Mouse (Mus musculus) neutrophil, adult 5-6 weeks (primary cell): ENCODE data around the gene Anks6. TPM values are rescaled to one million over a fixed set of nuclear protein-coding genes. Genes with fewer than 3 reads are reported as not detected.
"Not testable (repeated sequence)": the region's sequence is repeated elsewhere in the genome, so short reads cannot be mapped to it uniquely, and the experiment has no call there.

Experiments used
- ATAC-seq: fragments of 151-379, 151-347 bp; 2 replicates; pipeline ENCODE4 v1.8.0; 2017; ENCODE audit warnings: mild to moderate bottlenecking, moderate TSS enrichment; ENCODE audit not compliant: insufficient number of reproducible peaks, poor library complexity, low FRiP score, severe bottlenecking; ENCODE audit errors: extremely low read depth
- total RNA-seq: library from RNA; stranded (forward); fragments of 200-1000 nt; gene quantifications from 2 replicates; pipeline ENCODE4 v1.2.3, GENCODE M21; 2017

Gene Anks6
- not detected in 2 replicates for total RNA-seq

DNA sequence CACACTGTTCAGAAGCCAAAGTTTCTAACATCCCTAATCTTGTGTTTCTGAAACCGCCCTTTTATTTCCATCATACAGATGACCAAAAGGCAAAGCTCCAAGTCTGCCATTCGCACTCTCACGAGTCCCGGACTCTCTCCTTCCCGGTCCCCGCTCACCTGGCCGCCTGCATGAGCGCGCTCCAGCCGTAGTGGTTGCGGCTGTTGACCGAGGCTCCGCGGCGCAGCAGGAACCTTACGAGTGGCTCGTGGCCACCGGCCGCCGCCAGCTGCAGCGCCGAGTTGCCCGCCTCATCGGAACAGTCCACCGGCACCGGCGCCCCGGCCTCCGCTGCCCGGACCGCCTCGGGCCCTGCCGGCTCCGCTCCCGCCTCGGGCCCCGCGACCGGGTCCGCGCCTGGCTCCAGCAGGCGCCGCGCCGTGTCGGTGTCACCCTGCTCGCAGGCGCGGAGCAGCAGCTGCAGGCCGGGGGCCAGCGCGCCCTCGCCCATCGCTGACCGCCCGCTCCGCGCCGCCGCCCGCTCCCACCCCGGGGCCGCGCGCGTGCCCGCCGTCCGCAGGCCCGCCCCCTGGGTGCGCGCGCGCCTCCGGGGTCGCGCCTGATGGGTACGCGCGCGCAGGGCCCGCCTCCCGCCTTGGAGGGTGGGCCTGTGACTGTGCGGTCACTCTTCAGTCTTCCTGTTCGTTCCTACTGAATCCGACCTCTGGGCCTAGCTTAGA is at the start of gene Anks6:
Anks6 (minus strand) TSS at position 637 of the 719 bp plus-strand sequence.
- ATAC-seq: no peak

DNA sequence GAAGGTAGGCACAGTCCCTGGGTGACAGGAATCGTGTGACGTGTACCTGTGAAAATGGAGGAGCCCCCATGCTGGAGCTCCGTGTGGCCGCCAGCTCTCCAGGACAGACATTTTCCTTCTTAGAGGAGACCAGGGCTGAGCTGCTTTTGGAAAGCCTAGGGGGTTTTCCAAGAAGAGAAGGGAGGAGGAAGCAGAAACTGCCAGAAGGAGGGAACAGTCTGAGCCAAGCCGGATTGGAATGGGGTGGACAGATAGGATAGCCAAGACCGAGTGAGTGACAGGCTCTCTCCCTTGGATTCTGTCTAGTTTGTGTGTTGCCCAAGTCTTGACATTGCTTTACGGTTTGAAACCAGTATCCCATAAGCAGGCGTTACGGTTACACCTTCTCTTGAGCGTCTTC is 46.3 kb upstream of the Anks6 start:
- no peak for ATAC-seq

DNA sequence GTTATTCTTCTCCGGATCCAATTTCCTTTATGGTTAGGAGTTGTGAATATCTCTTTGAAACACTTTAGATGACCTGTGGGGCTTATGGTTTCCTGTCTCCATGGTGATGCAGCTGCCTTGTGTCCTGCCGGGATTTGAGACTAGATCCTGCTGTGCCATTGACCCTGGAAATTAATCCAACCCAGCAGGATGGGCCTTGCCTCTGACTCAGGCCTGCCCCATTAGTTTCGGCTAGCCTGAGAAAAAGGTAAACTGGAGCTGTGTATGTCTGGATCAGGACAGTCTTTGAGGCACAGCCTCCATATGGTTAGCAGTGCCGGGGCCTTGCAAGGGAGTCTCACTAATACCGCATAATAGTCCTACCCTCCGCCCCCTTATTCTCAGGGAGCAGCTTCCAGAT is 36.4 kb upstream of the Anks6 start:
- ATAC-seq: no peak

DNA sequence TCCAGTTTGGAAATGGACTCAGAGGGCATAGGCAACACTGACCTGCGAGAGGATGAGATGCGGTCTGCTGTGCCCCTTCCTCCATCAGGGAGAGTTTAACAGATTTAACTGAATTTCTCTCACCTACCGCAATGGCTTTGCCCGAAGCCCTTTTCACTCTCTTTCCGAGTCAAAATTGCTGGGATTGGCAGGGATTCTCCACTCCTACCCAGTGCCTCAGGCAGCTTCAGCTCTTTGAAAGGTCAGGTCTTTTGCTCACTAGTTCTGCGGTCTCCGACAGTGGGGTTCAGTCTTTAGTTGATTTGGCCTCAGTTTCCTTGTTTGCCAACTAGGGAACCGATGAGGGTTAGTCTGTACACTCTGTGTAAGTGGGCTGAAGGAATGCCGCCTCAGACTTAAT is 35.9 kb upstream of the Anks6 start:
- ATAC-seq: no peak

DNA sequence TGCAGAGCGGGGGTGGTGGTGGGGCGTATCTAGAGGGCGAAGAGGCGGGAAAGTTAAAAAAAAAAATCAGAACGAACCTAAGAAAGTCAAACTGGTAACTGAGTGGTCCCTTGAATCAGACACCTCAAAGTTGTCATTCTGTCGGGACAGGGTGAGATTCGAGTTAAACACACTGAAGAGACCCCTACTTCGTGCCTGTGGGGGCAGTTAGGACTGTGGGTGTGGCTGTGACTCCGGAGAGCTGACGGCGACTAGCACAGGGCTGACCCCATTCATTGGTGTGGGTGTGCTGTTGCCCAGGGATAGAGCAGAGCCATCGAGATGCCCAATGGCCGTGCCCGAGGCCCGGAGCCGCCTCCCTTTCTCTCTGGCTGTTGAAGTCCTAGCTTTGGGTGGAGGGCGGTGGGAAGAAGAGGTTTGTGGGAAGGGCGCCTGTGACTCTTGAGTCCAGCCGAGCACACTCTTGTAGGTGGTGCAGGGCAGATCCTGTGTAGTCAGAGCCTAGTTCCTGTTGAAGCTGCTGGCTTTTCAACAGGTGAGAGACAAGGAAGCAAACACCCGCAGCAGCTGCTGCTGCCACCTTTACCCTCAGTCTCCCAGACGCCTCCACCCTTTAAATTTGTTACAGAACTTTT is 35.3 kb upstream of the Anks6 start:
- no peak for ATAC-seq

DNA sequence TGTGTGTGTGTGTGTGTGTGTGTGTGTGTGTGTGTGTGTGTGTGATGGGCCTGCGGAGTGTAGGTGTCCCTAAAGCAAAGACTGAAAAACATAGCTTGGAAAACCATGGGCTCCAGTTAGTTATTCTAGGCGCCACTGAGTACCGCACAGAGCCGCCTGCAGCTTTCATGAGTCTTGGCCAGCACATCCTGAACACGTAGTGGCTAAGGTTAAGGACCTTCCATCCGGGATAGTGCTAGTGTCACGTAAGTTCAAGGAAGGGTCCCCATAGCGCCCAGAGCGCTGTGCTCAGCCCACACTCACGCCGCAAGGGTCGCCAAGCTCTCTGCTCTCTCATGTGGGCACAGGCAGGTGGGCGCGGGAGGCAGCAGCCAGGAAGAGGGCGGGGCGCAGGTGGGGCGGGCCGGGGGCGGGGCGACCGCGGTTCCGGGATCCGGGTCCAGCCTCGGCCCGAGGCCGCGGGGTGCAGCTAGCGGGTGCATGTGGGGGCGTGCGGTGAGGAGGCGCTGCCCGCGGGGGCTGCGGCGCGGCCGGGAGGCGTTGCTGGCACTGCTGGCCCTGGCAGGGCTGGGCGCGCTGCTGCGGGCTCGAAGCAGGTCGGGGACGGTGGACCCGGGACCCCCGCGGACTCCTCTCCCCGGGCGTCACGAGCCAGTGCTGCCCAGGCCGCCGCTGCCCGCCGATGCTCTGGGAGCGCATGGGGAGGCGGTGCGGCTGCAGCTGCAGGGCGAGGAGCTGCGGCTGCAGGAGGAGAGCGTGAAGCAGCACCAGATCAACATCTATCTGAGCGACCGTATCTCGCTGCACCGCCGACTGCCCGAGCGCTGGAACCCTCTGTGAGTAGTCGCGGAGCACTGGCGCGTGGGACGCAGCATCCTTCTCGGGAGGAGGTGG is 34.5 kb upstream of the Anks6 start, which contains the start of gene Galnt12:
Galnt12 (plus strand) TSS at position 417 of the 894 bp plus-strand sequence.
- peak; percentile 49; the same call in 1 of the 2 replicates for ATAC-seq

DNA sequence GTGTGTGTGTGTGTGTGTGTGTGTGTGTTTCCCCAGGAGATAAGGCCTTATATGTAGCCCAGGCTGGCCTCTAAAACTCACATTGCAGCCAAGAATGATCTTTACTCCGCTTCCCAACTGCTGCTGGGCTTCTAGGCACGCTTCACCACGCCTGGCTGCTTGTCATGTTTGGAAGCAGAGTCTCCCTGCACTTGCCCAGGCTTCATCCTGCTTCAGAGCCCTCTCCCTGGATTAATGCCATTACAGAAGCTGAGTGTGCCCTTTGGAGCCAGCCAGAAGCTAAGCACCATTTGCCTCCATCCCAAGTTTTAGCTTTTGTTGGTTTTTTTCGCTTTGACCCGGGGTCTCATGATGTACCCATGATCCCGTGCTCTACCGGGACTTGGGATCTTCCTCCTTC is 31.4 kb upstream of the Anks6 start:
- no peak for ATAC-seq

DNA sequence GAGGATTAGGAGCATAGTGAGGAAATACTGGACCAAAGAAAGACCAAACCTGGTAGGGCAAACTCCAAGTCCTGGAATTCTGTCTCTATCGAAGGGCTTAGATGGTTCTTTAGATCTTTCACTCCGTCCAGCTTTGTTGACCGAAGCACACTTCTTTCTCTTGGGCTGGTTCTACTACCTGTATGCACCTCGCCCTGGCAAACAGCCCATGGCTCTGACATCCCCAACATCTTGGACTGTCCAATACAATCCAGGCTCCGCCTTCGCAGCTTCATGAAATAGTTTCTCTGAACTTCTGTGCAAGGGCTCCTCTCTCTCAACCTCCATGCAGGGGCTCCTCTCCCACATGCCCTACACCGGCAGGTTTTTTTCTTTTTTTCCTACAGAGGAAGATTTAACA is 26.6 kb upstream of the Anks6 start:
- ATAC-seq: no peak

DNA sequence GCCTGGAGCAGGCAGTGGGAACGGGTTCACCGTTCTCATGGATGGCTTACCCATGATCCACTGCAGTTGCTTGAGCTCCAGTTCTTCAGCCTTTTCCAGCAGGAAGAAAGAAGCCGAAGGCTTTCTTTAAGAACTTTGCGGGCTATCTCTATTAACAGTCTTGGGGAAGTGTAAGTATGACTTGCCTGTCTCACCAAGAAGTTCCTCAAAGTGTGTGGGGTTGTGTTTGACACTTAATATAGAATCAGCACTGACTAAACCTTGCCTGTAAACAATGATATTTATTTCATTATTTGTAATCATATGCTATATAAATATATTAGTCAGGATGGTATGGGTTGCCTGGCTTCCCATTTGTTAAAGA is 23.4 kb upstream of the Anks6 start:
- no peak for ATAC-seq

DNA sequence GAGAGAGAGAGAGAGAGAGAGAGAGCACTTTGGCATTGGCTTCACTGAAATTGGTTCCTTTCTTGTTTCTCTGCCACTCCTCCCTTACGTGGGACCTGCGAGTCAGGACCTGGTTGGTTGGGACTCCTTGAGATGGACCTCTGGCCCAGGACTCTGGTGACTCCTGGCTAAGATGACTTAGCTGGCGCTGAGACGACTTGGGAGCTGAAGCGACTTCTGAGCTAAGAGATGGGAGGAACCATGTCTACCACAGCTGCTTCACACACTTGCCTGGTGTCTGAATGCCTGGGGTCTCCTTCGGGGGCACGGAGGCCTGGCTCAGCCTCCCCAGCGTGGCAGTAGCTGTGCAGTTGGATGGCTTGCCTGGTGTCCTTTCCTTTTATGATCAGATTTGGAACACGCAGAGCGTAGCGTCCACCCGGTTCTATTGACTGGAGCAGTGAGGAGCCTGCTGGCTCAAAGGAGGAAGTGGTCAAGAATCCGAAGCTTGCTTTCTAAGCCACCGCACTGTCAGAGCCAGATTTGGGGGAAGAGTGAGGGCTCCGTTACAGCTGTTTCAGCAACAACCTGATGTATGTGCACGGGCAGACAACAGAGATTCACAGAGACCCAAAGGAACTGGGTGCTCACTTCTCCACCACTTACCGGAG is 22.9 kb upstream of the Anks6 start:
- ATAC-seq: no peak

DNA sequence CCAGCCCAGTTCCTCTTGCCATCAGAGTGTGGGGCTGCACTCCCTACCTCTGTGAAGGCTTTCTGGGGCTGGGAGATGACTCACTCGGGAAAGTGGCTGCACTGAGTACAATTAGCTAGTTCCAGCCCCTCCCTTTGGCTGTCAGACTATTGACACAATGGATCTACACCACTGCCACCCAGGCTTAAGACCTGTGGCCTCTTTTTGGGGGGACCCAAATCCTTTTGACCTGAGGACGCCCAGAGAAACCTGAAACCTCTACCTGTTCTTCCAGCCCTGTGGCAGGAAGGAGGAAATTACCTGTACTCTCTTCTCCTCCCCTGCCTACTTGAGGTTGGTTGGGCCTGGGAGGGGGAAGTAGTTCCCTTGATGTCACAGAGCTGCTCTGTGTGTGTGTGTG is 17.8 kb upstream of the Anks6 start:
- no peak for ATAC-seq

DNA sequence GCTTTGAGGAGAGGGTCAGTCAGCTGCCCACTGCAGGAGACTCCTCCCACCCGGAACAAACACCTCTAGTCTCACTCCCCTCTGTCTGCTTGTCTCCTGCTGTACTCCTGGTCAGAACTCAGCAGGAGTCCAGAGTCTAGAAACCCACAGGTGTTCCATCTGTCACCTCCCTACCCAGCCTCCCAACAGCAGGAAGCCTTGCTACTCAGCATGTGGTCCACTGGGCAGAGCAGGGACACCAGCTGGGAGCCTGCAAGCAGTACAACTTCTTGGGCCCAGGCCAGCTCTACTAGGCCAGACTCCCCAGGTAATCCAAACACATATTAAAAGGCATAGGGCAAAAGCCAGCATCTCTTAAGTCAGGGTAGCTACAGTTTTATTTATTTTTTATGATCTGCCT is 3.7 kb upstream of the Anks6 start:
- no peak for ATAC-seq

DNA sequence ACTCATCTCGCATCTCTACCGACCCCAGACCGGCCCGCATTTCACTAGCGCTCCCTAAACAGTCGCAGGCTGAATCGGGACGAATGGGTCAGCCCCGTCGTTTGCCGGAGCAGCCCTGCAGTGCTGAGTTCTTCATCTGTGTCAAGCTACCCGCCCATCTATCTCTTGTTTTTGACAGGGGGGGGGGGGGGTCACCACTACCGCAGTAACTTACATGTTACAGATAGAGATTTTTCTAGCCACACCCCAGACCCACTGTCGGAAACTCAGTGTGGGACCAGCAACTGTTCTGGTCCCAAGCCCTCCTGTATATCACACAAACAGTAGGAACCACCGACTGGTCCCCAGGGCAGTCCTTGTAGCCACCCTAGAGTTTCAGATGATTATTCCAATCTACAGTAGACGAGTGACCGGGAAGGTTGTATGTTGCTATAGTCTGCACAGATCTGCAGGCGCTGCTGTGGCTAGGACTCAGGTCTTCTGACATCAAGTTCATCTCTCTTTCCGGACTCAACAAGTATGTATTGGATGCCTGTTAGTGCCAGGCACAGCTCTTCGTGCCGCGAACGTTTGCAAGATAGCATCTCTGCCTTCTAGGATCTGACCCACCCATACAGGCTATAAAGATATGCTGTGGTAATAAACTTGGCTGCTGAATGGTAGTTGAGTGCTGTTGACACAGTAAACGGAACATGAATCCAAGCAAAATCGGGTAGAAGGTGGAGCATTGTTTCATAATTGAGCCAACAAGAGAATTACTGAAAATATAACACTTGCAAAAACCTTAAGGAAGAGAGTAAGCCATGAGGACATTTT is 491 bp upstream of the Anks6 start:
- no peak for ATAC-seq

DNA sequence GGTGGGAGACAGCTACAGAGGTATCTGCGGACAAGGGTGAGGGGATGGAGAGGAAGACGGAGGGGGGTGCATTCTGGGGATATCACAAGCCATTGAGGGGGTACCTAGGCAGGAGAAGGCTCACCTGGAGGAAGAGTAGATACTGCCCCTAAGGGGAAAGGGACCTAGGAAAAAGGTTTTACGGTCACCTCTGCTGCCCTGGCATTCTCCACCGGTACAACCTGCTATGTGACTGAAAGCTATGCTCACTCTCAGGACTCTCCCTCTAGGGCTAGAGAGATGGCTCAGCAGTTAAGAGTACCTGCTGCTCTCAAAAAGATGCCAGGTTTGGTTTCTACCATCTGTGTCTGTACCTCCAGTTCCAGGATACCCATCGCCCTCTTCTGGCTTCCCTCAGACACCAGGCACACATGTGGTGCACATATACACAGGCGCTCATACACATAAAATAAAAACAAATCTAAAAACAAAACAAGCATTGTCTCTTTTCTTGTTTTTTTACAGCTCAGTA is 1.6 kb downstream of the Anks6 start:
- ATAC-seq: no peak

DNA sequence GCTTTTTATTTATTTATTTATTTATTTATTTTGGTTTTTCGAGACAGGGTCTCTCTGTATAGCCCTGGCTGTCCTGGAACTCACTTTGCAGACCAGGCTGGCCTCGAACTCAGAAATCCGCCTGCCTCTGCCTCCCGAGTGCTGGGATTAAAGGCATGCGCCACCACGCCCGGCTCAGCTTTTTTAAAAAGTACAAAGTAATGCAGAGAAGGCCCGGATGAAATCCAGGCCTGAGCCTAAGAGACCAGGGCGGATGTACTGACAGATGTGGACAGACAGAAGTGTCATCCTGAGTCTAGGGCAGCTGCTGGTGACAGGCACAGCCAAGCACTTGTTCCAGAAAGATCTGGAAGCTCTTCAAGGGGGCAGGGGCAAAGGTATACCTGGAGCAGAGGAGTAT is 2.1 kb downstream of the Anks6 start:
- not testable (repeated sequence) for ATAC-seq

DNA sequence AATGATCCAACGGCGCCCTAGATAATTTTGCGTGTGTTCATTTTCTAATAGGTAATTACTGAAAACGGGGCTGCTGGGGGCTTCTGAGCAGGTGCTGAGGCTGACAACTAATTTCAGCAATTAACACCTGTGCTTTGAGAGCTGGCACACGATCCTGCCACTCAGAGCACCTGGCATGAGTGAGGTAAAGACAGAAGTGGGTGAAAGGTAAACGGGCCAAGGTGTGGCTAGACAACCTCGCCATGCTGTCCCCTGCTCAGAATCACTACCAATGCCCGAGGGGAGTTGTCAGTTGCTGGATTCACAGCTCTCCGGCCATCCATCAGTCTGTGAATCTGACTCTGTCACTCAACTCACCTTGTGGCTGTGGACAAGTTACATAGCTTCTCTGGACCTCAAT is 5.3 kb downstream of the Anks6 start:
- ATAC-seq: no peak

DNA sequence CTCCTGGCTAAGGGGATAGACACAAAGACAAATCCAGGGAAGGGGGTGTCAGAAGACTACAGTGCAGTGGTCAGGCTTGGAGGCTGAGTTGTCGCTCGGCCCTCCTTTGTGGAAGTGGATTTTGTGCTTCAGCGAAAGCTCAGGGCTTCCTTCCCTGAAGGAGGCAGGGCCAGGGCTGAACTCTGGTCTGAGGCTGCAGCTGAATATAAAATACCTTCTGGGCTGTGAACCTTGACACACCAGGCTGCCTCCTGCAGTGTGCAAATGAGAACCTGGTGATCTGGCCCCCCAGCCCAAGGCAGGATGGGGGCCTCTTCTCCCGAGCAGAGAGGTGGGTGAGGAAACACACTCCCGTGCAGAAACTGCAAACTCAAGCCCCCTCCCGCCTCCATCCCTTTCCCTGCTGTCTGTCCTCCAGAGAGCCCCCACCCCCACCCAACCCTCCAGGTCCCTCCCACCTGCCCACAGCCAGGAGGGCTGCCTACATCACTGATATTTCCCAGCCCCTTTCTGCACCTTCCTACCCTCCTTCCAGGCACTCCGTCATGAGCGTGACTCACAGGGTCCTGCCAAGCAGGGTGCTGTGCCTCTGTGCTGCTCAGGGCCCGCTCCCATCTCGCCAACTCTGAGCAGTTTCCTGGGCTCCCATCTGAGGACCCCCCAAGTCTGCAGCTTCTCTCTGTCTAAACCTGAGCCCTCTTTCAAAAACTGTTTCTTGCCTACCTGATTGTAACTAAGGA is 6.4 kb downstream of the Anks6 start:
- no peak for ATAC-seq

DNA sequence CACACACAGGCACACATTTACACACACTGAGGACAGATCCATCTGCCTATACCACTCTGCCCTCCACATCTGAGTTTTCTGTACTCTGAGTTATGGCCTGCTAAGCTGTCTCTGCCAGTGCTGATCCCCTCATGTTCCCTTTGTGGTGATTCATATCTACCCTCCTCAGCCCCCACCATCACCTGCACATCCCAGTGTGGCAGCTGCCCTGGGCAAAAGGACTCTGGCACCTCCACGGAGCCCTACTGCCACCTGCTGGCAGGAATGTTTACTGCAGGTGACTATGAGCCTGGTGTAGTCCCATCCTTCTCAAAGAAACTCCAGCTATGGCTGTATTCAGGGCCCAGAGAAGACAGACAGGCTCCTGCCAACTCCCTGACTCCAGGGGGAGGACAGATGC is 7.1 kb downstream of the Anks6 start:
- ATAC-seq: peak; percentile 34; the same call in 1 of the 2 replicates
